ENCODE assay signal across 21 mouse cellular contexts in the genomic region with DNA sequence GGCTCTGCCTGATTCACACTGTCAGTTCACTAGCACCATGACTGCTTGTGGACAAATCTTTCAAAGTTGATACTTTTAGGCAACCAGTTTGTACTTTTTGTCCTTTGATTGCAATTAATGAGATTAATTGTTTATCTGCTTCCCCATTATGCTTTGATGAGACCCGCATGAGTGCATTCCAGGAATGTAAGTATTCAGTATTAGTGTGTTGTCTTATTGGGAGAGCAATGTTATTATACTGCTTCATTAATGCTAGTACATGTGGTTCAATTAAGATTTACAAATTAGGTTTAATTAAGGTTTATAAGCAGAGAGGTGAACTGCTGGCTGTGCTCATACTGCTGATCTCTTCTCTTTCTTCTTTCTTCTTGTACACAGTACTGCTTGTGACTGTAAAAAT.
"Had no signal": no experiment of that assay in that cellular context is flagged by ENCODE, and none has a peak within 500 bp of the region (broad histone marks: within the 10 kb centered on the region; RNA-seq: fewer than 3 reads in every experiment).

No protein-coding gene starts in this region.

- ATAC-seq: liver, embryonic 12.5 days; midbrain, embryonic 13.5 days; midbrain, embryonic 16.5 days had no signal

- H3K4me2 ChIP-seq: kidney, embryonic 15.5 days; limb, embryonic 13.5 days; liver, embryonic 12.5 days; liver, embryonic 15.5 days; lung, embryonic 15.5 days; midbrain, embryonic 13.5 days had no signal

- DNase-seq: kidney, adult 2 months; kidney, postnatal 10 days; kidney, postnatal 4 days; liver; lung, adult 18-20 months; lung, postnatal 10 days; lung, postnatal 36 days; thymus, adult 2 months; thymus, postnatal 14 days; thymus, postnatal 4 days had no signal

- H3K4me3 ChIP-seq: kidney, embryonic 15.5 days; limb, embryonic 10.5 days; limb, embryonic 13.5 days; liver, embryonic 12.5 days; liver, embryonic 15.5 days; lung, embryonic 15.5 days; megakaryocyte, embryonic 14.5 days; midbrain, embryonic 10.5 days; midbrain, embryonic 13.5 days; myocyte had no signal

- H3K4me1 ChIP-seq: kidney, embryonic 15.5 days; limb, embryonic 10.5 days; limb, embryonic 13.5 days; liver, embryonic 12.5 days; liver, embryonic 15.5 days; lung, embryonic 15.5 days; megakaryocyte, embryonic 14.5 days; midbrain, embryonic 10.5 days; midbrain, embryonic 13.5 days had no signal

- H3K36me3 ChIP-seq: kidney, embryonic 15.5 days; limb, embryonic 10.5 days; limb, embryonic 13.5 days; liver, embryonic 12.5 days; liver, embryonic 15.5 days; lung, embryonic 15.5 days; midbrain, embryonic 10.5 days; midbrain, embryonic 13.5 days had no signal

- H3K9me3 ChIP-seq: kidney, embryonic 15.5 days; limb, embryonic 10.5 days; limb, embryonic 13.5 days; liver, embryonic 12.5 days; liver, embryonic 15.5 days; lung, embryonic 15.5 days; megakaryocyte, embryonic 14.5 days; midbrain, embryonic 10.5 days; midbrain, embryonic 13.5 days had no signal

- H3K27me3 ChIP-seq: kidney, embryonic 15.5 days; limb, embryonic 13.5 days; liver, embryonic 12.5 days; liver, embryonic 15.5 days; lung, embryonic 15.5 days; megakaryocyte, embryonic 14.5 days; midbrain, embryonic 13.5 days had no signal

- H3K27ac ChIP-seq: kidney, embryonic 15.5 days; limb, embryonic 10.5 days; limb, embryonic 13.5 days; liver, embryonic 12.5 days; liver, embryonic 15.5 days; lung, embryonic 15.5 days; midbrain, embryonic 10.5 days; midbrain, embryonic 13.5 days had no signal

- H3K9ac ChIP-seq: kidney, embryonic 15.5 days; limb, embryonic 13.5 days; liver, embryonic 12.5 days; liver, embryonic 15.5 days; lung, embryonic 15.5 days; midbrain, embryonic 13.5 days had no signal
